Mouse (Mus musculus) hindbrain, embryonic 14.5 days (tissue): ENCODE results near the gene Cry2. TPM values are rescaled to one million over a fixed set of nuclear protein-coding genes. Genes with fewer than 3 reads are reported as not detected.

Experiments used
- ATAC-seq: fragments of 200-750 bp; cut with Nextera tagmentation; 2 replicates; pipeline ENCODE4 v1.8.0; 2017; ENCODE audit warnings: moderate number of reproducible peaks, mild to moderate bottlenecking, moderate TSS enrichment, moderate library complexity; ENCODE audit not compliant: low FRiP score
- DNase-seq: peaks from one replicate; pipeline ENCODE4 v3.0.0-alpha.2; 2015; ENCODE audit warnings: low spot score
- H3K27ac ChIP-seq: fragments of 300-500 bp; sonication (generic); 2 replicates; pipeline ENCODE4 v1.5.1; 2014; ENCODE audit warnings: mild to moderate bottlenecking, moderate library complexity
- H3K27me3 ChIP-seq: fragments of 300-500 bp; sonication (generic); 2 replicates; pipeline ENCODE4 v1.6.1; 2014; ENCODE audit warnings: mild to moderate bottlenecking, low read length, mixed read lengths; ENCODE audit not compliant: control insufficient read depth, insufficient read depth
- H3K36me3 ChIP-seq: fragments of 300-500 bp; sonication (generic); replicated peaks from 2 replicates; pipeline ENCODE4 v1.6.1; 2014; ENCODE audit not compliant: control insufficient read depth, insufficient read depth
- H3K4me1 ChIP-seq: fragments of 300-500 bp; sonication (generic); replicated peaks from 2 replicates; pipeline ENCODE4 v1.6.1; 2014; ENCODE audit warnings: antibody characterized with exemption, low read length, mixed read lengths; ENCODE audit not compliant: control insufficient read depth, insufficient read depth
- H3K4me2 ChIP-seq: fragments of 300-500 bp; sonication (generic); replicated peaks from 2 replicates; pipeline ENCODE4 v1.6.1; 2014; ENCODE audit warnings: mild to moderate bottlenecking, moderate library complexity
- H3K4me3 ChIP-seq: fragments of 300-500 bp; sonication (generic); replicated peaks from 2 replicates; pipeline ENCODE4 v1.5.1; 2014; ENCODE audit warnings: mild to moderate bottlenecking, low read length
- H3K9ac ChIP-seq: fragments of 300-500 bp; sonication (generic); 2 replicates; pipeline ENCODE4 v1.6.1; 2014
- H3K9me3 ChIP-seq: fragments of 300-500 bp; sonication (generic); 2 replicates; pipeline ENCODE4 v1.6.1; 2016; ENCODE audit warnings: low read length; ENCODE audit not compliant: control insufficient read depth
- WGBS: fragments of 180-500 bp; shearing (Covaris S2); extraction: QIAGEN DNeasy Blood & Tissue Kit; methylation state at CpG from one replicate; pipeline ENCODE4 v1.1.7; 2014; 5-methylcytosine and 5-hydroxymethylcytosine counted together
- polyA plus RNA-seq: library from polyadenylated mRNA; unstranded; fragments of >200 nt; fragmentation: Nextera tagmentation; extraction: Ambion mirVana; gene quantifications from 2 replicates; pipeline ENCODE4 v1.2.1, GENCODE M21; 2014

Gene Cry2
- polyA plus RNA-seq, 1 experiment from 2014 or later = 34.6 TPM

- Histone ChIP-seq H3K27me3 (peaks cover 25% of the 10 kb centered on the region), H3K4me3 (peak overlapping the region; percentile 29), H3K4me1 (peaks cover 39% of the 10 kb centered on the region), H3K27ac (no peak overlapping the region), H3K9me3 (no peaks in the 10 kb centered on the region), H3K9ac (peak overlapping the region; percentile 50), H3K36me3 (no peaks in the 10 kb centered on the region), H3K4me2 (peak overlapping the region; percentile 52)
- DNase-seq = no peak
- 3% methylated on average over 45 of the region's 45 CpGs for WGBS
- ATAC-seq = no peak
Measured at GRCm38 (mm10) chr2:92370821-92371805, 62.7 kb downstream of the Cry2 start.

DNA sequence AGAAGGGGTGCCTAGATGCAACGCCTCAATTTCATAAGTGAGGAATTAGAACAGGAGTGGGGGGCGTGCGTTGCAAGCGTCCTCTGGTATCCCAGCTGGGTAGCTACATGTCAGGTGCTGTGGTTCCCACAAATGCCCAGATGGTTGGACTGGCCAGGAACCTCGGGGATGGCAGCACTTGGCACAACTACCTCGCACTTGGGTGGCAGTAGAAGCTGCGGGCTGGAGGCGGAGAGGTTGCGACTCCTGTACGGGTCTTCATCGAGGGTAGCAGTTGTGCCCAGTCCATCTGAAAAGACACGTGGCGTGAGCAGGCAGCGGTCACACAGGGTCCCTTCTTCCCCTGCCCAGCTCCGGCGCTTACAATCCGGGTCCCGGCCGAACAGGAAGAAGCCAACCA, 63.5 kb downstream of the Cry2 start:
- peaks cover 25% of the 10 kb centered on the region for H3K27me3 ChIP-seq
- no peak for ATAC-seq
- peak overlapping the region; percentile 50 for H3K9ac ChIP-seq
- peak overlapping the region; percentile 29 for H3K4me3 ChIP-seq
- no peaks in the 10 kb centered on the region for H3K36me3 ChIP-seq
- DNase-seq = no peak
- H3K4me2 ChIP-seq = peak overlapping the region; percentile 52
- no peaks in the 10 kb centered on the region for H3K9me3 ChIP-seq
- H3K27ac ChIP-seq = no peak overlapping the region
- peaks cover 32% of the 10 kb centered on the region for H3K4me1 ChIP-seq
- 15% methylated on average over 18 of the region's 19 CpGs for WGBS

DNA sequence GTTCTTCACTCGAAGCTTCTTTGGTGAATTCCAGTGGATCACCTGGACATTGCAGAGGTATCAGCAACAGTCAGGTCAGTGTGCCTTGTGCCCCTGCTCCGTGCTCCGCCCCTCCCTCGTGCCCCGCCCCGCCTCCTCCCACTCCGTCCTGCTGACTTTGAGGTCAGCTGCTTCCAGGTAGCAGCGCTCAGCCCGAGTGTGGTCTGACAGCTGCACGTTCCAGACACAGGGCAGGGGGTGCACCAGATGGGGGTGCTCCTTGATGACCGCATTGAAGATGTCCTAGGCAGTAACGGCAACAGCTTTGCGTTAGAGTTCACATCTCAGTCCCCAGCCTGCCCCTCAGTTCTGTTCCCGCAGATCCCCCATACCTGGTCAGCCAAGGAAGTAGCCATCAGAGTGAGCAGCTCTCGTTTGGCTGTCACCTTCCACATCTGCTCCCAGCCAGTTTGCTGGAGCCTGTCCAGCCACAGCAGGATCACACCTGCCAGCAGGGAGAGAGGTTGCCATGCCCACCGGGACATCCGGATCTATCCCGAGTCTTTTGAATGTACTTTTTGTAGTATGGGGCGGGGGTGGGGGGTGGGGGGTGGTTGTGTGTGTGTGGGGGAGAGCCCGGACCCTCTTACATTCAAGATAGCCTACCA, 66.3 kb downstream of the Cry2 start:
- no peak overlapping the region for H3K9ac ChIP-seq
- H3K4me3 ChIP-seq = no peak overlapping the region
- H3K27me3 ChIP-seq = peaks cover 25% of the 10 kb centered on the region
- no peak overlapping the region for H3K4me2 ChIP-seq
- H3K27ac ChIP-seq = no peak overlapping the region
- 48% methylated on average over 20 of the region's 20 CpGs for WGBS
- no peaks in the 10 kb centered on the region for H3K9me3 ChIP-seq
- ATAC-seq (no peak), DNase-seq (no peak)
- peaks cover 18% of the 10 kb centered on the region for H3K4me1 ChIP-seq
- H3K36me3 ChIP-seq = peaks cover 11% of the 10 kb centered on the region; the same call in 1 of the 2 replicates

DNA sequence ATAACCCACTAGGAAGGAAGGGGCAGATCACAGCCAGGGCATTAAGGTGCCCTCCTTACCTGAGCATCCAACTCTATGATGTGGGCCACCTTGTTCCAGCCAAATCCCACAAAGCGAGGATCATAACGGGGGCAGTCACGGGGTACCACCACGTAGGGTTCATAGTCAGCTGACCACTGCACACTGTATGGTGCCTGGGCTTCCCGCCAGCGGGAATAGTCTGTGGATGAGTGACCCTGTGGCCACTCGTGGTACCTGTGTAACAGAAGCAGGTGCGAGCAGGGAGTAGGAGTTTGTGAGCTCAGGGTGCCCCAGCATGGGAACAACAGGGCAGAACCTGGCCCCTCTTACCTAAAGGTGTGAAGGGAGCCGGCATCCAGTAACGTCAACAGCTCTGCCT, 68.3 kb downstream of the Cry2 start:
- ATAC-seq = no peak
- Histone ChIP-seq H3K4me2 (no peak overlapping the region), H3K9me3 (no peaks in the 10 kb centered on the region), H3K4me1 (peaks cover under 1% of the 10 kb centered on the region), H3K27ac (no peak overlapping the region), H3K9ac (no peak overlapping the region), H3K4me3 (no peak overlapping the region), H3K27me3 (peaks cover 16% of the 10 kb centered on the region), H3K36me3 (peaks cover 21% of the 10 kb centered on the region)
- DNase-seq = no peak
- 93% methylated on average over 10 of the region's 10 CpGs for WGBS

DNA sequence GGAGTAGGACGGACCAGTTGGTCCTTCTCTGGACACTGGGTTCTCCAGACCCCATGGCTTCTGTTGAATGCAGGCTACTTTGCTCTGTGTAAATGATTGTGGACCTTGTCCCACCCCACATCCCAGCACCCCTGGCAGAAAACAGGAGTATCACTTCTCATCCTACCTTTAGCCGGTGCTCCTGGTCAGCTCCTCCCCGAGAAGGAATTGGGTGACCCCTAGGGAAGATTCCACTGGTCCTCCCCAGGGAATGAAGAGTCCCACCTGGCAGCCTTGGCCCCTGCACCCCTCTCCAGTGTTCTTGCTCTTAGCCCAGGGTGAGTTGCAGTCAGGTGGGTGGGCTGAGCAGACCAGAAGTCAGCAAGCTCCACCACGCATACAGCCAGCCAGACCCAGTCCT, 69.8 kb downstream of the Cry2 start:
- Histone ChIP-seq H3K36me3 (peaks cover 36% of the 10 kb centered on the region), H3K4me2 (no peak overlapping the region), H3K9ac (no peak overlapping the region), H3K9me3 (no peaks in the 10 kb centered on the region), H3K27me3 (peaks cover 1% of the 10 kb centered on the region), H3K27ac (no peak overlapping the region), H3K4me1 (no peaks in the 10 kb centered on the region), H3K4me3 (no peak overlapping the region)
- no peak for ATAC-seq
- no peak for DNase-seq
- 88% methylated on average over 4 of the region's 4 CpGs for WGBS

DNA sequence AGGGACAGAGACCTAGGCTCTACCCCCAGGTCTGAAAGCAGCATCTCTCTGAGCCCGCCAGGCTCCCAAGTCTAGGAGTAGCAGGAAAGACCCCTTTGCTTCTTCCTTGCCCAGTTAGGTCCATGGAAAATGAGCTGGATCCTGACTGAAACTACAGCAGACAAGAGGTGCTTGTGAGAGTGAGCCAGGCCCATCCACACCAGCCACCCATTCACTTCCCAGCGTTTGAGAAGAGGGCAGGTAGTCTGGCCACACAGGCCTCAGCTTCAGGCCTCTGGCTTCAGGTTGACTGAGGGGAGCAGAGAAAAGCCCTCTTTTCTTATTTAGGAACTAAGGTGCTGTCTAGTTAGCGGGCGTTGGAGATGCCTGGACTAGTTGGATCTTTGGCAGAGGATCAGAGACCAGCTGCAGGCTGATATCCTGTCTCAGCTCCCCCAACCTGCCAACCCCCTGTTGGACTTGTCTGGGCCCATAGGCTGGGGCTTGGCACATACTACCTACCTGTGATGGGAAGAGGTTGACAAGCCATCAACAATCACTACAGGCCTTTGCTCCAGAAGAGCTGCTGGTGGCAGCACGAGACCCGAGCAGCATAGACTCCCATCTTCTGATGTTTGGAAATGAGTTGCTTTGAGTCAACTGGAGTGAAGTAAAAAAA, 71.1 kb downstream of the Cry2 start:
- Histone ChIP-seq H3K36me3 (peaks cover 50% of the 10 kb centered on the region), H3K4me3 (no peak overlapping the region), H3K9ac (no peak overlapping the region), H3K4me2 (no peak overlapping the region), H3K27ac (no peak overlapping the region), H3K9me3 (no peaks in the 10 kb centered on the region), H3K27me3 (no peaks in the 10 kb centered on the region), H3K4me1 (no peaks in the 10 kb centered on the region)
- WGBS = 97% methylated on average over 6 of the region's 6 CpGs
- no peak for ATAC-seq
- no peak for DNase-seq

- Histone ChIP-seq H3K9me3 (no peaks in the 10 kb centered on the region), H3K4me2 (no peak overlapping the region), H3K4me3 (no peak overlapping the region), H3K36me3 (peaks cover 59% of the 10 kb centered on the region), H3K27ac (no peak overlapping the region), H3K9ac (no peak overlapping the region), H3K27me3 (no peaks in the 10 kb centered on the region), H3K4me1 (no peaks in the 10 kb centered on the region)
- no peak for DNase-seq
- WGBS = 79% methylated on average over 8 of the region's 8 CpGs
- no peak for ATAC-seq
Measured at GRCm38 (mm10) chr2:92361795-92362194, 72.0 kb downstream of the Cry2 start.

GRCm38 (mm10) chr2:92360893-92361292, 73.0 kb downstream of the Cry2 start:
- Histone ChIP-seq H3K9me3 (no peaks in the 10 kb centered on the region), H3K4me1 (no peaks in the 10 kb centered on the region), H3K36me3 (peaks cover 67% of the 10 kb centered on the region), H3K27me3 (no peaks in the 10 kb centered on the region), H3K4me3 (no peak overlapping the region), H3K4me2 (no peak overlapping the region), H3K9ac (no peak overlapping the region), H3K27ac (no peak overlapping the region)
- 32% methylated on average over 12 of the region's 12 CpGs for WGBS
- DNase-seq (no peak), ATAC-seq (0 out of 2 replicates have a peak, but pooled peaks have one; percentile 24)
